Mouse (Mus musculus) CH12.LX (cell line): ENCODE data around the gene Cry2. TPM values are rescaled to one million over a fixed set of nuclear protein-coding genes. Genes with fewer than 3 reads are reported as not detected.

Experiments used
- DNase-seq: peaks from one replicate; pipeline ENCODE4 v3.0.0-alpha.2; 2013; ENCODE audit errors: extremely low read depth
- H3K27ac ChIP-seq: 2 replicates; pipeline ENCODE4 v1.5.1; 2012; ENCODE audit warnings: low read depth, mild to moderate bottlenecking, control low read depth, moderate library complexity; ENCODE audit not compliant: insufficient read depth
- H3K27me3 ChIP-seq: replicated peaks from 2 replicates; pipeline ENCODE3; 2012; ENCODE audit warnings: inconsistent platforms
- H3K36me3 ChIP-seq, 2 experiments: replicated peaks in 1 of 2; 2 replicates each; pipeline versions ENCODE3 to v1.6.1; 2012; ENCODE audit warnings: inconsistent platforms in 1 of 2, low read length in 1 of 2, mild to moderate bottlenecking in 1 of 2, mixed read lengths in 1 of 2, moderate library complexity in 1 of 2; ENCODE audit not compliant: control insufficient read depth in 1 of 2, insufficient read depth in 1 of 2
- H3K4me1 ChIP-seq, 2 experiments: 2 replicates each; pipeline ENCODE4 v1.6.1; 2012; ENCODE audit warnings: inconsistent platforms in 1 of 2, moderate library complexity in 1 of 2; ENCODE audit not compliant: insufficient read depth in 2 of 2, control insufficient read depth in 1 of 2
- H3K4me2 ChIP-seq: 2 replicates; pipeline ENCODE4 v1.6.1; 2012; ENCODE audit warnings: low read depth, mild to moderate bottlenecking, control low read depth; ENCODE audit not compliant: poor library complexity, insufficient read depth, severe bottlenecking
- H3K4me3 ChIP-seq, 3 experiments: fragments of 150-350 bp in 1 of 3; sonication (generic) in 1 of 3; replicated peaks in 1 of 3; 2 replicates each; pipeline versions ENCODE3 to v1.5.1; 2011 to 2012; ENCODE audit warnings: low read depth in 2 of 3, low read length in 2 of 3, mild to moderate bottlenecking in 2 of 3, moderate library complexity in 2 of 3, control low read depth in 1 of 3, improper control_type of control experiment in 1 of 3, inconsistent platforms in 1 of 3, mixed read lengths in 1 of 3; ENCODE audit not compliant: poor library complexity in 1 of 3
- H3K79me2 ChIP-seq: replicated peaks from 2 replicates; pipeline ENCODE4 v1.6.1; 2012; ENCODE audit warnings: mild to moderate bottlenecking, moderate library complexity; ENCODE audit not compliant: control insufficient read depth, poor library complexity, insufficient read depth, severe bottlenecking; ENCODE audit errors: extremely low read depth
- H3K9ac ChIP-seq: 2 replicates; pipeline ENCODE4 v1.6.1; 2012; ENCODE audit warnings: low read depth, mild to moderate bottlenecking, control low read depth, moderate library complexity; ENCODE audit not compliant: insufficient read depth
- H3K9me3 ChIP-seq: replicated peaks from 2 replicates; pipeline ENCODE3; 2012; ENCODE audit warnings: low read length, inconsistent platforms, mixed read lengths
- CHD1 ChIP-seq: IDR thresholded peaks from 2 replicates; pipeline ENCODE4 v1.6.1; 2012; ENCODE audit warnings: low read depth, low read length, improper control_type of control experiment, inconsistent platforms
- E2F4 ChIP-seq: IDR thresholded peaks from 2 replicates; pipeline ENCODE4 v1.6.1; 2011; ENCODE audit warnings: low read depth, low read length, improper control_type of control experiment; ENCODE audit not compliant: insufficient replicate concordance
- ELF1 ChIP-seq: IDR thresholded peaks from 2 replicates; pipeline ENCODE4 v1.6.1; 2014; ENCODE audit warnings: low read depth, mild to moderate bottlenecking, inconsistent platforms, low read length, improper control_type of control experiment
- EP300 ChIP-seq: IDR thresholded peaks from 2 replicates; pipeline ENCODE4 v1.6.1; 2011; ENCODE audit warnings: low read length, improper control_type of control experiment
- ETS1 ChIP-seq: conservative IDR thresholded peaks from 2 replicates; pipeline ENCODE4 v1.6.1; 2012; ENCODE audit warnings: low read depth, mild to moderate bottlenecking, inconsistent platforms, low read length, improper control_type of control experiment, moderate library complexity
- GABPA ChIP-seq: IDR thresholded peaks from 2 replicates; pipeline ENCODE4 v1.6.1; 2012; ENCODE audit warnings: low read depth, low read length, improper control_type of control experiment, inconsistent platforms; ENCODE audit not compliant: insufficient replicate concordance
- MYC ChIP-seq: IDR thresholded peaks from 2 replicates; pipeline ENCODE4 v1.6.1; 2011; ENCODE audit warnings: low read depth, mild to moderate bottlenecking, improper control_type of control experiment, low read length
- NRF1 ChIP-seq: IDR thresholded peaks from 2 replicates; pipeline ENCODE4 v1.6.1; 2014; ENCODE audit warnings: low read depth, mild to moderate bottlenecking, inconsistent platforms, low read length, improper control_type of control experiment, moderate library complexity
- USF1 ChIP-seq: IDR thresholded peaks from 2 replicates; pipeline ENCODE4 v1.6.1; 2014; ENCODE audit warnings: low read depth, mild to moderate bottlenecking, inconsistent platforms, low read length, improper control_type of control experiment
- USF2 ChIP-seq: conservative IDR thresholded peaks from 2 replicates; pipeline ENCODE4 v1.6.1; 2011; ENCODE audit warnings: low read depth, low read length, improper control_type of control experiment
- dilution Hi-C: fragments of 300-500 bp; cut with MboI; formaldehyde crosslinking; loops from 2 replicates; pipeline ENCODE4 v1.14.3; 2020; ENCODE audit warnings: low sequenced_read_pairs; ENCODE audit not compliant: extremely low pct_unique_long_range_greater_than_20kb, extremely low pct_ligation_motif_present
- in situ Hi-C: fragments of 300-500 bp; cut with MboI; formaldehyde crosslinking; loops from 3 replicates; pipeline ENCODE4 v1.14.3; 2019; ENCODE audit warnings: low sequenced_read_pairs, low pct_ligation_motif_present, low pct_unique_long_range_greater_than_20kb, mixed read lengths
- polyA plus RNA-seq: library from polyadenylated mRNA; unstranded; fragments of >175 nt; gene quantifications from 2 replicates; pipeline ENCODE4 v1.2.1, GENCODE M21; 2012; ENCODE audit warnings: low read depth; ENCODE audit not compliant: insufficient read length
- total RNA-seq, 2 experiments: library from RNA; depleted of rRNA; stranded (reverse); fragments of 300-350 nt in 1 of 2; fragments of >200 nt in 1 of 2; gene quantifications; 2 replicates each; pipeline ENCODE4 v1.2.3; 2012 to 2014

Cry2 gene
- total and polyA plus RNA-seq, 3 experiments = 4.3 to 15.9 (median 12.7) TPM

DNA sequence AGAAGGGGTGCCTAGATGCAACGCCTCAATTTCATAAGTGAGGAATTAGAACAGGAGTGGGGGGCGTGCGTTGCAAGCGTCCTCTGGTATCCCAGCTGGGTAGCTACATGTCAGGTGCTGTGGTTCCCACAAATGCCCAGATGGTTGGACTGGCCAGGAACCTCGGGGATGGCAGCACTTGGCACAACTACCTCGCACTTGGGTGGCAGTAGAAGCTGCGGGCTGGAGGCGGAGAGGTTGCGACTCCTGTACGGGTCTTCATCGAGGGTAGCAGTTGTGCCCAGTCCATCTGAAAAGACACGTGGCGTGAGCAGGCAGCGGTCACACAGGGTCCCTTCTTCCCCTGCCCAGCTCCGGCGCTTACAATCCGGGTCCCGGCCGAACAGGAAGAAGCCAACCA is 63.5 kb downstream of the Cry2 start:
- H3K27me3 ChIP-seq = peaks cover 9% of the 10 kb centered on the region
- no peak for TF ChIP-seq ELF1
- dilution Hi-C loops = no loop called here

DNA sequence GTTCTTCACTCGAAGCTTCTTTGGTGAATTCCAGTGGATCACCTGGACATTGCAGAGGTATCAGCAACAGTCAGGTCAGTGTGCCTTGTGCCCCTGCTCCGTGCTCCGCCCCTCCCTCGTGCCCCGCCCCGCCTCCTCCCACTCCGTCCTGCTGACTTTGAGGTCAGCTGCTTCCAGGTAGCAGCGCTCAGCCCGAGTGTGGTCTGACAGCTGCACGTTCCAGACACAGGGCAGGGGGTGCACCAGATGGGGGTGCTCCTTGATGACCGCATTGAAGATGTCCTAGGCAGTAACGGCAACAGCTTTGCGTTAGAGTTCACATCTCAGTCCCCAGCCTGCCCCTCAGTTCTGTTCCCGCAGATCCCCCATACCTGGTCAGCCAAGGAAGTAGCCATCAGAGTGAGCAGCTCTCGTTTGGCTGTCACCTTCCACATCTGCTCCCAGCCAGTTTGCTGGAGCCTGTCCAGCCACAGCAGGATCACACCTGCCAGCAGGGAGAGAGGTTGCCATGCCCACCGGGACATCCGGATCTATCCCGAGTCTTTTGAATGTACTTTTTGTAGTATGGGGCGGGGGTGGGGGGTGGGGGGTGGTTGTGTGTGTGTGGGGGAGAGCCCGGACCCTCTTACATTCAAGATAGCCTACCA is 66.3 kb downstream of the Cry2 start:
- Histone ChIP-seq H3K4me1 (peaks cover 12 to 13% of the 10 kb centered on the region in 2 experiments), H3K9me3 (no peaks in the 10 kb centered on the region), H3K9ac (no peak overlapping the region), H3K79me2 (no peaks in the 10 kb centered on the region), H3K4me2 (no peak overlapping the region), H3K36me3 (peaks cover 10 to 28% of the 10 kb centered on the region in 2 experiments), H3K4me3 (no peak overlapping the region), H3K27ac (no peak overlapping the region), H3K27me3 (peaks cover 6% of the 10 kb centered on the region)
- no peak for DNase-seq
- no peak for TF ChIP-seq EP300
- no peak for TF ChIP-seq CHD1
- in situ Hi-C loops = no loop called here
- dilution Hi-C loops = no loop called here

More for the DNA sequence above, 63.5 kb downstream of the Cry2 start:
- H3K27ac ChIP-seq = no peak overlapping the region
- H3K9ac ChIP-seq = no peak overlapping the region
- peak overlapping the region in 1 of 3 experiments; percentile 5 for H3K4me3 ChIP-seq
- H3K36me3 ChIP-seq = peaks cover 0 to 7% of the 10 kb centered on the region in 2 experiments
- no peaks in the 10 kb centered on the region for H3K79me2 ChIP-seq
- H3K4me1 ChIP-seq = peaks cover 13 to 23% of the 10 kb centered on the region in 2 experiments
- H3K4me2 ChIP-seq = 0 out of 2 replicates have a peak overlapping the region, but pooled peaks have one; percentile 23
- DNase-seq = no peak
- in situ Hi-C loops = no loop called here
- no peaks in the 10 kb centered on the region for H3K9me3 ChIP-seq

DNA sequence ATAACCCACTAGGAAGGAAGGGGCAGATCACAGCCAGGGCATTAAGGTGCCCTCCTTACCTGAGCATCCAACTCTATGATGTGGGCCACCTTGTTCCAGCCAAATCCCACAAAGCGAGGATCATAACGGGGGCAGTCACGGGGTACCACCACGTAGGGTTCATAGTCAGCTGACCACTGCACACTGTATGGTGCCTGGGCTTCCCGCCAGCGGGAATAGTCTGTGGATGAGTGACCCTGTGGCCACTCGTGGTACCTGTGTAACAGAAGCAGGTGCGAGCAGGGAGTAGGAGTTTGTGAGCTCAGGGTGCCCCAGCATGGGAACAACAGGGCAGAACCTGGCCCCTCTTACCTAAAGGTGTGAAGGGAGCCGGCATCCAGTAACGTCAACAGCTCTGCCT is 68.3 kb downstream of the Cry2 start:
- Histone ChIP-seq H3K27ac (no peak overlapping the region), H3K27me3 (no peaks in the 10 kb centered on the region), H3K36me3 (peaks cover 19 to 42% of the 10 kb centered on the region in 2 experiments), H3K4me2 (no peak overlapping the region), H3K9ac (no peak overlapping the region), H3K4me3 (no peak overlapping the region), H3K79me2 (no peaks in the 10 kb centered on the region), H3K9me3 (no peaks in the 10 kb centered on the region), H3K4me1 (peaks cover 1 to 6% of the 10 kb centered on the region in 2 experiments)
- dilution Hi-C loops = no loop called here
- in situ Hi-C loops = no loop called here
- TF ChIP-seq EP300 = no peak
- TF ChIP-seq GABPA = no peak
- no peak for TF ChIP-seq USF2
- no peak for TF ChIP-seq USF1
- no peak for TF ChIP-seq ETS1
- no peak for TF ChIP-seq E2F4
- TF ChIP-seq NRF1 = no peak
- no peak for TF ChIP-seq MYC
- no peak for DNase-seq
